Mouse (Mus musculus) forebrain, postnatal 0 days (tissue): ENCODE data around the gene Lypd5. TPM values are rescaled to one million over a fixed set of nuclear protein-coding genes. Genes with fewer than 3 reads are reported as not detected.

ENCODE experiments used
- ATAC-seq: fragments of 200-750 bp; cut with Nextera tagmentation; 2 replicates; pipeline ENCODE4 v1.8.0; 2017; ENCODE audit warnings: mild to moderate bottlenecking, moderate library complexity
- DNase-seq: peaks from one replicate; pipeline ENCODE4 v3.0.0-alpha.2; 2015
- H3K27ac ChIP-seq: fragments of 300-500 bp; sonication (generic); 2 replicates; pipeline ENCODE4 v1.5.1; 2014; ENCODE audit warnings: low read depth, mild to moderate bottlenecking, antibody characterized with exemption, low read length, moderate library complexity, mixed read lengths
- H3K27me3 ChIP-seq: fragments of 300-500 bp; sonication (generic); 2 replicates; pipeline ENCODE4 v1.6.1; 2014; ENCODE audit warnings: mild to moderate bottlenecking, low read length, mixed read lengths; ENCODE audit not compliant: insufficient read depth
- H3K36me3 ChIP-seq: fragments of 300-500 bp; sonication (generic); 2 replicates; pipeline ENCODE4 v1.6.1; 2014; ENCODE audit warnings: mild to moderate bottlenecking, moderate library complexity; ENCODE audit not compliant: insufficient read depth
- H3K4me1 ChIP-seq: fragments of 300-500 bp; sonication (generic); 2 replicates; pipeline ENCODE4 v1.6.1; 2014; ENCODE audit warnings: antibody characterized with exemption; ENCODE audit not compliant: insufficient read depth
- H3K4me2 ChIP-seq: fragments of 300-500 bp; sonication (generic); 2 replicates; pipeline ENCODE4 v1.6.1; 2014; ENCODE audit warnings: low read depth, mild to moderate bottlenecking, moderate library complexity
- H3K4me3 ChIP-seq: fragments of 300-500 bp; sonication (generic); 2 replicates; pipeline ENCODE4 v1.5.1; 2014; ENCODE audit warnings: low read depth, low read length, mixed read lengths
- H3K9ac ChIP-seq: fragments of 300-500 bp; sonication (generic); 2 replicates; pipeline ENCODE4 v1.6.1; 2014; ENCODE audit warnings: mild to moderate bottlenecking
- H3K9me3 ChIP-seq: fragments of 300-500 bp; sonication (generic); 2 replicates; pipeline ENCODE4 v1.6.1; 2016; ENCODE audit warnings: low read length
- CTCF ChIP-seq: sonication (generic); IDR thresholded peaks from 2 replicates; pipeline ENCODE4 v1.5.1; 2016; ENCODE audit warnings: antibody characterized with exemption, control low read depth, low read depth
- WGBS: fragments of 180-500 bp; shearing (Covaris S2); extraction: QIAGEN DNeasy Blood & Tissue Kit; methylation state at CpG from one replicate; pipeline ENCODE4 v1.1.7; 2014; 5-methylcytosine and 5-hydroxymethylcytosine counted together
- polyA plus RNA-seq: library from polyadenylated mRNA; unstranded; fragments of >200 nt; fragmentation: Nextera tagmentation; extraction: Ambion mirVana; gene quantifications from 2 replicates; pipeline ENCODE4 v1.2.1, GENCODE M21; 2015
- total RNA-seq: library from RNA; depleted of rRNA; stranded (reverse); fragments of >200 nt; gene quantifications from 2 replicates; pipeline ENCODE4 v1.2.3, GENCODE M21; 2014

Lypd5 gene
- total and polyA plus RNA-seq, 2 experiments from 2014 or later, result not detected

GRCm38 (mm10) chr7:24359269-24359668 lies 10.3 kb downstream of the Lypd5 start:
- ATAC-seq, result no peak
- DNase-seq, result no peak
- H3K27ac ChIP-seq, result no peak overlapping the region

GRCm38 (mm10) chr7:24361001-24361400 lies 12.0 kb downstream of the Lypd5 start:
- DNase-seq (no peak), ATAC-seq (no peak)
- H3K4me2 ChIP-seq, result no peak overlapping the region
- WGBS, result 63% methylated on average over 4 of the region's 4 CpGs
- H3K36me3 ChIP-seq, result no peaks in the 10 kb centered on the region
- TF ChIP-seq CTCF, result peak; percentile 42
- no peaks in the 10 kb centered on the region for H3K9me3 ChIP-seq
- H3K27me3 ChIP-seq, result no peaks in the 10 kb centered on the region
- no peak overlapping the region for H3K27ac ChIP-seq
- H3K4me1 ChIP-seq, result no peaks in the 10 kb centered on the region
- no peak overlapping the region for H3K9ac ChIP-seq
- no peak overlapping the region for H3K4me3 ChIP-seq

More at GRCm38 (mm10) chr7:24359269-24359668, 10.3 kb downstream of the Lypd5 start:
- no peaks in the 10 kb centered on the region for H3K27me3 ChIP-seq
- H3K36me3 ChIP-seq, result no peaks in the 10 kb centered on the region
- no peaks in the 10 kb centered on the region for H3K9me3 ChIP-seq
- no peak for TF ChIP-seq CTCF
- H3K4me2 ChIP-seq, result no peak overlapping the region
- no peak overlapping the region for H3K4me3 ChIP-seq
- H3K4me1 ChIP-seq, result no peaks in the 10 kb centered on the region
- 27% methylated on average over 9 of the region's 9 CpGs for WGBS
- no peak overlapping the region for H3K9ac ChIP-seq

GRCm38 (mm10) chr7:24363228-24363627 lies 14.2 kb downstream of the Lypd5 start:
- Histone ChIP-seq H3K27me3 (no peaks in the 10 kb centered on the region), H3K4me2 (no peak overlapping the region), H3K4me1 (no peaks in the 10 kb centered on the region), H3K36me3 (no peaks in the 10 kb centered on the region), H3K27ac (no peak overlapping the region), H3K9ac (no peak overlapping the region), H3K4me3 (no peak overlapping the region), H3K9me3 (no peaks in the 10 kb centered on the region)
- peak; percentile 61 for TF ChIP-seq CTCF
- 26% methylated on average over 6 of the region's 7 CpGs for WGBS
- DNase-seq (peak; percentile 44), ATAC-seq (no peak)

GRCm38 (mm10) chr7:24364827-24365226 lies 15.8 kb downstream of the Lypd5 start:
- Histone ChIP-seq H3K36me3 (no peaks in the 10 kb centered on the region), H3K4me2 (no peak overlapping the region), H3K9me3 (no peaks in the 10 kb centered on the region), H3K9ac (no peak overlapping the region), H3K4me3 (no peak overlapping the region), H3K27me3 (no peaks in the 10 kb centered on the region), H3K27ac (no peak overlapping the region), H3K4me1 (no peaks in the 10 kb centered on the region)
- WGBS, result 22% methylated on average over 10 of the region's 10 CpGs
- DNase-seq (peak; percentile 95), ATAC-seq (peak; percentile 85)
- peak; percentile 91 for TF ChIP-seq CTCF

GRCm38 (mm10) chr7:24365258-24366014 lies 16.4 kb downstream of the Lypd5 start:
- 79% methylated on average over 5 of the region's 5 CpGs for WGBS
- H3K9ac ChIP-seq, result no peak overlapping the region
- H3K9me3 ChIP-seq, result no peaks in the 10 kb centered on the region
- no peak overlapping the region for H3K4me3 ChIP-seq
- no peaks in the 10 kb centered on the region for H3K4me1 ChIP-seq
- no peak overlapping the region for H3K4me2 ChIP-seq
- H3K27me3 ChIP-seq, result no peaks in the 10 kb centered on the region
- ATAC-seq (no peak), DNase-seq (no peak)
- H3K27ac ChIP-seq, result no peak overlapping the region
- no peak for TF ChIP-seq CTCF
- no peaks in the 10 kb centered on the region for H3K36me3 ChIP-seq

GRCm38 (mm10) chr7:24366716-24367632 lies 18.0 kb downstream of the Lypd5 start:
- no peak overlapping the region for H3K4me2 ChIP-seq
- TF ChIP-seq CTCF, result no peak
- DNase-seq (no peak), ATAC-seq (no peak)
- H3K27ac ChIP-seq, result no peak overlapping the region
- H3K36me3 ChIP-seq, result no peaks in the 10 kb centered on the region
- no peak overlapping the region for H3K4me3 ChIP-seq
- no peaks in the 10 kb centered on the region for H3K4me1 ChIP-seq
- no peaks in the 10 kb centered on the region for H3K9me3 ChIP-seq
- H3K27me3 ChIP-seq, result no peaks in the 10 kb centered on the region
- H3K9ac ChIP-seq, result no peak overlapping the region
- WGBS, result 79% methylated on average over 13 of the region's 15 CpGs

GRCm38 (mm10) chr7:24368226-24368625 lies 19.2 kb downstream of the Lypd5 start:
- H3K36me3 ChIP-seq, result no peaks in the 10 kb centered on the region
- TF ChIP-seq CTCF, result no peak
- H3K27me3 ChIP-seq, result no peaks in the 10 kb centered on the region
- H3K9me3 ChIP-seq, result no peaks in the 10 kb centered on the region
- no peak overlapping the region for H3K27ac ChIP-seq
- no peak overlapping the region for H3K9ac ChIP-seq
- no peaks in the 10 kb centered on the region for H3K4me1 ChIP-seq
- ATAC-seq (no peak), DNase-seq (no peak)
- no peak overlapping the region for H3K4me3 ChIP-seq
- 65% methylated on average over 4 of the region's 4 CpGs for WGBS
- no peak overlapping the region for H3K4me2 ChIP-seq
